Mouse (Mus musculus): ENCODE measurements around the gene Capg.

- TF ChIP-seq CTCF (IDR thresholded peaks at IDR 0.05; ENCODE audit: insufficient read depth, low read length) (no peak), POLR2A (IDR thresholded peaks at IDR 0.05; ENCODE audit: borderline replicate concordance, extremely low read depth, low read depth, low read length) (no peak)
Observed at GRCm38 (mm10) chr6:72506104-72506503, 38.1 kb upstream of the Capg start.

Measured in lung, adult 2 months (tissue).